Mouse (Mus musculus): ENCODE measurements around the gene Vmn1r126. TPM values are rescaled to one million over a fixed set of nuclear protein-coding genes. Genes with fewer than 3 reads are reported as not detected.
"Not testable (repeated sequence)": the region's sequence is repeated elsewhere in the genome, so short reads cannot be mapped to it uniquely, and the experiment has no call there.

Vmn1r126 gene
- not detected in 2 replicates for polyA plus RNA-seq (2015; fragmentation: Nextera tagmentation; extraction: Ambion mirVana)

GRCm38 (mm10) chr7:21301367-21301766 is at the start of gene Vmn1r126:
Gene Vmn1r126, minus strand, starts transcription at chr7:21301467.
- H3K9me3 ChIP-seq (ENCODE audit: control insufficient read depth, low read length); H3K36me3 ChIP-seq (ENCODE audit: control insufficient read depth, insufficient read depth, low read length); H3K4me3 ChIP-seq (ENCODE audit: low read depth, low read length); H3K9ac ChIP-seq (ENCODE audit: low read length); H3K27me3 ChIP-seq (ENCODE audit: control insufficient read depth, insufficient read depth, low read length); H3K4me2 ChIP-seq (replicated peaks; ENCODE audit: low read depth); H3K27ac ChIP-seq (replicated peaks); DNase-seq (ENCODE audit: low spot score); H3K4me1 ChIP-seq (replicated peaks; ENCODE audit: control insufficient read depth, insufficient read depth); ATAC-seq (ENCODE audit: low FRiP score, low TSS enrichment): not testable (repeated sequence)
- no CpG with 5 or more reads among the region's 5 CpGs for WGBS

- H3K9ac ChIP-seq (ENCODE audit: low read length); H3K27me3 ChIP-seq (ENCODE audit: control insufficient read depth, insufficient read depth, low read length); H3K4me1 ChIP-seq (replicated peaks; ENCODE audit: control insufficient read depth, insufficient read depth); H3K4me3 ChIP-seq (ENCODE audit: low read depth, low read length); DNase-seq (ENCODE audit: low spot score); H3K27ac ChIP-seq (replicated peaks); ATAC-seq (ENCODE audit: low FRiP score, low TSS enrichment); H3K9me3 ChIP-seq (ENCODE audit: control insufficient read depth, low read length); H3K4me2 ChIP-seq (replicated peaks; ENCODE audit: low read depth); H3K36me3 ChIP-seq (ENCODE audit: control insufficient read depth, insufficient read depth, low read length): not testable (repeated sequence)
- WGBS, result 57% methylated on average over 1 of the region's 1 CpGs
Measured at GRCm38 (mm10) chr7:21349073-21349472, 47.8 kb upstream of the Vmn1r126 start, which contains the start of gene Vmn1r128. Gene Vmn1r128, plus strand, starts transcription at chr7:21349373.

- H3K9ac ChIP-seq (ENCODE audit: low read length); H3K4me1 ChIP-seq (replicated peaks; ENCODE audit: control insufficient read depth, insufficient read depth); ATAC-seq (ENCODE audit: low FRiP score, low TSS enrichment); DNase-seq (ENCODE audit: low spot score); H3K36me3 ChIP-seq (ENCODE audit: control insufficient read depth, insufficient read depth, low read length); H3K4me2 ChIP-seq (replicated peaks; ENCODE audit: low read depth); H3K9me3 ChIP-seq (ENCODE audit: control insufficient read depth, low read length); H3K27me3 ChIP-seq (ENCODE audit: control insufficient read depth, insufficient read depth, low read length); H3K4me3 ChIP-seq (ENCODE audit: low read depth, low read length); H3K27ac ChIP-seq (replicated peaks): not testable (repeated sequence)
- WGBS, result no CpG with 5 or more reads among the region's 3 CpGs
Measured at GRCm38 (mm10) chr7:21319761-21320160, 18.5 kb upstream of the Vmn1r126 start, which contains the start of gene Vmn1r127. Gene Vmn1r127, minus strand, starts transcription at chr7:21319861.

GRCm38 (mm10) chr7:21271879-21272278 is 29.4 kb downstream of the Vmn1r126 start, which contains the start of gene Vmn1r125:
Gene Vmn1r125, plus strand, starts transcription at chr7:21272179.
- H3K27ac ChIP-seq (replicated peaks); DNase-seq (ENCODE audit: low spot score); H3K9ac ChIP-seq (ENCODE audit: low read length); H3K4me3 ChIP-seq (ENCODE audit: low read depth, low read length); H3K9me3 ChIP-seq (ENCODE audit: control insufficient read depth, low read length); H3K27me3 ChIP-seq (ENCODE audit: control insufficient read depth, insufficient read depth, low read length); H3K36me3 ChIP-seq (ENCODE audit: control insufficient read depth, insufficient read depth, low read length); H3K4me2 ChIP-seq (replicated peaks; ENCODE audit: low read depth); ATAC-seq (ENCODE audit: low FRiP score, low TSS enrichment); H3K4me1 ChIP-seq (replicated peaks; ENCODE audit: control insufficient read depth, insufficient read depth): not testable (repeated sequence)
- 58% methylated on average over 3 of the region's 3 CpGs for WGBS

GRCm38 (mm10) chr7:21260517-21260916 is 40.8 kb downstream of the Vmn1r126 start, which contains the start of gene Vmn1r124:
Gene Vmn1r124, minus strand, starts transcription at chr7:21260617.
- H3K36me3 ChIP-seq (ENCODE audit: control insufficient read depth, insufficient read depth, low read length); H3K27ac ChIP-seq (replicated peaks); DNase-seq (ENCODE audit: low spot score); ATAC-seq (ENCODE audit: low FRiP score, low TSS enrichment); H3K4me2 ChIP-seq (replicated peaks; ENCODE audit: low read depth); H3K9ac ChIP-seq (ENCODE audit: low read length); H3K4me3 ChIP-seq (ENCODE audit: low read depth, low read length); H3K27me3 ChIP-seq (ENCODE audit: control insufficient read depth, insufficient read depth, low read length); H3K4me1 ChIP-seq (replicated peaks; ENCODE audit: control insufficient read depth, insufficient read depth); H3K9me3 ChIP-seq (ENCODE audit: control insufficient read depth, low read length): not testable (repeated sequence)
- 70% methylated on average over 4 of the region's 4 CpGs for WGBS

Other genes with a start within 250 kb of the Vmn1r126 start
- gene Vmn1r120, start 247.7 kb downstream of the Vmn1r126 start, polyA plus RNA-seq (2015; fragmentation: Nextera tagmentation; extraction: Ambion mirVana), result not detected in 2 replicates
- gene Vmn1r121, start 203.0 kb downstream of the Vmn1r126 start, polyA plus RNA-seq (2015; fragmentation: Nextera tagmentation; extraction: Ambion mirVana), result not detected in 2 replicates
- gene Vmn1r122, start 167.3 kb downstream of the Vmn1r126 start, polyA plus RNA-seq (2015; fragmentation: Nextera tagmentation; extraction: Ambion mirVana), result not detected in 2 replicates
- gene Vmn1r123, start 139.3 kb downstream of the Vmn1r126 start, polyA plus RNA-seq (2015; fragmentation: Nextera tagmentation; extraction: Ambion mirVana), result not detected in 2 replicates
- 0.08 TPM in 1 of 2 replicates, not detected in the other for gene Gm5157, start 111.0 kb downstream of the Vmn1r126 start, polyA plus RNA-seq (2015; fragmentation: Nextera tagmentation; extraction: Ambion mirVana)
- gene Vmn1r124, start 40.9 kb downstream of the Vmn1r126 start, polyA plus RNA-seq (2015; fragmentation: Nextera tagmentation; extraction: Ambion mirVana), result not detected in 2 replicates
- gene Vmn1r125, start 29.3 kb downstream of the Vmn1r126 start, polyA plus RNA-seq (2015; fragmentation: Nextera tagmentation; extraction: Ambion mirVana), result not detected in 2 replicates
- gene Vmn1r127, start 18.4 kb upstream of the Vmn1r126 start, polyA plus RNA-seq (2015; fragmentation: Nextera tagmentation; extraction: Ambion mirVana), result not detected in 2 replicates
- gene Vmn1r128, start 47.9 kb upstream of the Vmn1r126 start, polyA plus RNA-seq (2015; fragmentation: Nextera tagmentation; extraction: Ambion mirVana), result not detected in 2 replicates
- not detected in 2 replicates for gene Vmn1r129, start 59.8 kb upstream of the Vmn1r126 start, polyA plus RNA-seq (2015; fragmentation: Nextera tagmentation; extraction: Ambion mirVana)
- not detected in 2 replicates for gene Gm6882, start 131.3 kb upstream of the Vmn1r126 start, polyA plus RNA-seq (2015; fragmentation: Nextera tagmentation; extraction: Ambion mirVana)
- gene Vmn1r130, start 210.3 kb upstream of the Vmn1r126 start, polyA plus RNA-seq (2015; fragmentation: Nextera tagmentation; extraction: Ambion mirVana), result not detected in 2 replicates
- not detected in 2 replicates for gene Vmn1r131, start 244.6 kb upstream of the Vmn1r126 start, polyA plus RNA-seq (2015; fragmentation: Nextera tagmentation; extraction: Ambion mirVana)